Mouse (Mus musculus) adrenal gland, postnatal 4 days (tissue): ENCODE results near the gene Gm13101. TPM values are rescaled to one million over a fixed set of nuclear protein-coding genes. Genes with fewer than 3 reads are reported as not detected.
"Not testable (repeated sequence)": the region's sequence is repeated elsewhere in the genome, so short reads cannot be mapped to it uniquely, and the experiment has no call there.

ENCODE experiments used
- DNase-seq, 2 experiments: peaks; one replicate each; pipeline ENCODE4 v3.0.0; 2021 to 2022; ENCODE audit warnings: low spot score in 2 of 2, mixed read lengths in 2 of 2
- long read RNA-seq, 2 experiments: library from polyadenylated mRNA; stranded (forward); transcript quantifications; one replicate each; pipeline ENCODE4 v2.0.0; 2021
- total RNA-seq, 2 experiments: library from RNA; stranded (reverse); gene quantifications; 2 replicates each; pipeline ENCODE4 v1.2.3; 2021

Gene Gm13101
- total RNA-seq, result not detected
- long read RNA-seq, experiment 1, result 0 reads
- long read RNA-seq, experiment 2, result 0 reads

DNA sequence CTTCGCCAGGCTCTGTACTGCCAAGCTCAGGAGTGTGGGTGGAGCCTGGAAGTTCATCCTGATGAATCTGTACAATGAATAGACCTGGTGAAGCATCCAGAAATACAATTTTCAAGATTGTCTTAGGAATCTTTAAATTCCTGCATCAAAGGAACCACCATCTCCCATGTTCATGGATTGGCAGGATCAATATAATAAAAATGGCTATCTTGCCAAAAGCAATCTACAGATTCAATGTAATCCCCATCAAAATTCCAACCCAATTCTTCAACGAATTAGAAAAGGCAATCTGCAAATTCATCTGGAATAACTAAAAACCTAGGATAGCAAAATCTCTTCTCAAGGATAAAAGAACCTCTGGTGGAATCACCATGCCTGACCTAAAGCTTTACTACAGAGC is at the start of gene Gm13101:
Gene Gm13101, minus strand, starts transcription at position 101 of the 400 bp plus-strand sequence.
- DNase-seq, result not testable (repeated sequence)

GRCm38 (mm10) chr4:143994269-143994668 is 27.5 kb upstream of the Gm13101 start, which contains the start of gene Pramef17:
Pramef17 (minus strand) TSS chr4:143994369.
- not testable (repeated sequence) for DNase-seq

GRCm38 (mm10) chr4:143988126-143988525 is 21.4 kb upstream of the Gm13101 start:
- DNase-seq, result peak; percentile 63 to 78

DNA sequence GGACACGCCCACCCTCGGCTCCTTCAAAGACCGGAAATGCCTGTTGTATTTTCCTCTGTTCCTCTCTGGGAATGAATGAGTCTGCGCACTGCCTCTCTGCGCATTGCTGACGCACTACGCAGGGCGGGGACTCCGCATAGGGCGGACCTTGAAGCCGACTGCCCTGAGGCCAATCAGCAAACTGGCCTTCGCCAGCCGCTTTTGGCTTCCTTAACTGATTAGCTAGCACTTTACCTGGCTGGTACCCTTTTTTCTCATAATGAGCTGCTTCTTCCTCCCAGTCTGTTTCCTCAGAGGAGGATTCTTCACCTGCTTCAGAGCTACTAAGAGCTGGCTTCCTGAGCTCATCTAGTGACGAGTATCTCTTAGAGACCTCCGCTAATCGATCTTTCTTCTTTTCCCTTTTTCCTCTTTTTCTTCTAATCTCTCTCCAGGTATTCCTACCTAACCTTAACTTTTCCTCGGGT is 20.8 kb upstream of the Gm13101 start:
- peak; percentile 2 to 4 for DNase-seq

GRCm38 (mm10) chr4:143985733-143986132 is 19.0 kb upstream of the Gm13101 start:
- peak; percentile 2 to 3 for DNase-seq

DNA sequence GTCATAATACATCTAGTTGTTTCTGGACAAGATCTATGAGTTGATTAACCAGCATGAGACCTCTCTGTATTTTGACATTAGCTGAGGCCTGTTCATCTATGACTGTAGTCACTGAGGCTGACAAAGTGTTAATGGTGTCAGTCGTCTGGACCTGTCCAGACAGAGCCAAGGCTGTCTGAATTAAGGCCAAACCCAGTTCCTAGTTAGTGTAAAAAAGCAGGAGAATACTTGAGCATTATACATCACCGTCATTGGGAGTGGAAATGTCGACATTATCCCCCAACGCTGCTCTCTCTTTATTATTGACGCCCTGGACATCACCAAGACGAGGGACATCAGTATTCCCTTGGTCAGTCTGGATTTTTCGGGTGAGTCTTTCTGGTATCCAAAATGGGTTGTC is 18.4 kb upstream of the Gm13101 start:
- not testable (repeated sequence) for DNase-seq

DNA sequence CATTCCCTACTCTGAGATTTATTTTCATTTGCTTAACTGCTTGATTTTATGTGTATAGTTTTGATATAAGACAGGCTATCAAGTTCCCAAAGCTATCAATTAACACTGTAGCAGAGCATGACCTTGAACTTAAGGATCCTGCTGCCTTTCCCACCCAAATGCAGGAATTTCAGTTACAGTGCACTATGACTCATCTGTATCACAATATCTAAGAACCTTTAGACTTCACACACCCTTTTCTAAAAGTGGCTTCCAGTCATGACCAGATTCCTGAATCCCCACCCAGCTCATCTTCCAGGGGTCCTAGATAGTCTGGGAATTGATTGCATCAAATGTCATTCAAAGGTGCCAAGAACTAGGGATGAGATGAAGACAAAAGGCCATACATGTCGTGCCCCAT is 16.7 kb upstream of the Gm13101 start:
- not testable (repeated sequence) for DNase-seq

GRCm38 (mm10) chr4:143950916-143951315 is 15.8 kb downstream of the Gm13101 start, which contains the start of gene Pramef25:
Pramef25 (minus strand) TSS chr4:143951016.
- DNase-seq, result not testable (repeated sequence)

Other genes with a start within 250 kb of the Gm13101 start
- not detected for gene Gm13078, start 247.5 kb downstream of the Gm13101 start, total RNA-seq
- gene Gm13023, start 177.6 kb downstream of the Gm13101 start, total RNA-seq, result not detected
- gene Gm13084, start 150.9 kb downstream of the Gm13101 start, total RNA-seq, result not detected
- gene Gm13103, start 120.5 kb downstream of the Gm13101 start, total RNA-seq, result not detected
- gene Pramef6, start 66.6 kb downstream of the Gm13101 start, total RNA-seq, result not detected
- not detected for gene Pramef25, start 15.9 kb downstream of the Gm13101 start, total RNA-seq
- not detected for gene Pramef17, start 27.4 kb upstream of the Gm13101 start, total RNA-seq
- not detected for gene Pramel4, start 92.2 kb upstream of the Gm13101 start, total RNA-seq
- gene Gm13102, start 139.5 kb upstream of the Gm13101 start, total RNA-seq, result not detected
- gene Oog3, start 195.7 kb upstream of the Gm13101 start, total RNA-seq, result not detected
- not detected for gene Oog2, start 223.8 kb upstream of the Gm13101 start, total RNA-seq
- gene C87977, start 246.4 kb upstream of the Gm13101 start, total RNA-seq, result not detected